Mouse (Mus musculus): ENCODE measurements at regions not wholly inside any gene's neighbourhood (a gene's known extent, or its start where the extent isn't known, plus 50 kb on each side); places are given as distances from the start of the nearest gene placed in this dataset.
A peak's percentile ranks its signal among the peaks of the same experiment; 100 is the strongest.

GRCm38 (mm10) chr4:58728641-58729040 lies 58.9 kb downstream of the Olfr267 start:
- no peak for DNase-seq (ENCODE audit: low spot score in 2 of 2)

GRCm38 (mm10) chr4:58726424-58726823 lies 61.1 kb downstream of the Olfr267 start:
- no peak for DNase-seq (ENCODE audit: low spot score in 2 of 2)

- no peak for DNase-seq (ENCODE audit: low spot score in 2 of 2)
Observed at GRCm38 (mm10) chr4:58722772-58723171, 64.7 kb downstream of the Olfr267 start.

GRCm38 (mm10) chr4:58720682-58721081 lies 66.8 kb downstream of the Olfr267 start:
- DNase-seq (ENCODE audit: low spot score in 2 of 2) = no peak

- DNase-seq (ENCODE audit: low spot score in 2 of 2) = no peak
Observed at GRCm38 (mm10) chr4:58716426-58716825, 71.1 kb downstream of the Olfr267 start.

- no peak for DNase-seq (ENCODE audit: low spot score in 2 of 2)
Observed at GRCm38 (mm10) chr4:58715846-58716245, 71.7 kb downstream of the Olfr267 start.

GRCm38 (mm10) chr4:58714221-58714620 lies 73.3 kb downstream of the Olfr267 start:
- peak; percentile 35 to 46 for DNase-seq (ENCODE audit: low spot score in 2 of 2)

GRCm38 (mm10) chr4:58712875-58713274 lies 74.6 kb downstream of the Olfr267 start:
- no peak for DNase-seq (ENCODE audit: low spot score in 2 of 2)

GRCm38 (mm10) chr4:58712166-58712565 lies 75.3 kb downstream of the Olfr267 start:
- no peak for DNase-seq (ENCODE audit: low spot score in 2 of 2)

- no peak for DNase-seq (ENCODE audit: low spot score in 2 of 2)
Observed at GRCm38 (mm10) chr4:58699236-58699798, 88.2 kb downstream of the Olfr267 start.

GRCm38 (mm10) chr4:58698828-58699227 lies 88.7 kb downstream of the Olfr267 start:
- DNase-seq (ENCODE audit: low spot score in 2 of 2) = peak in 1 of 2 experiments; percentile 20

- DNase-seq (ENCODE audit: low spot score in 2 of 2) = peak in 1 of 2 experiments; percentile 15
Observed at GRCm38 (mm10) chr4:58696684-58697083, 90.8 kb downstream of the Olfr267 start.

- DNase-seq (ENCODE audit: low spot score in 2 of 2) = no peak
Observed at GRCm38 (mm10) chr4:58695281-58695680, 92.2 kb downstream of the Olfr267 start.

- DNase-seq (ENCODE audit: low spot score in 2 of 2) = no peak
Observed at GRCm38 (mm10) chr4:58693018-58693417, 94.5 kb downstream of the Olfr267 start.

GRCm38 (mm10) chr4:58681926-58682325 lies 105.6 kb downstream of the Olfr267 start:
- DNase-seq (ENCODE audit: low spot score in 2 of 2) = no peak

GRCm38 (mm10) chr4:58677701-58678385 lies 109.7 kb downstream of the Olfr267 start:
- no peak for DNase-seq (ENCODE audit: low spot score in 2 of 2)

- DNase-seq (ENCODE audit: low spot score in 2 of 2) = no peak
Observed at GRCm38 (mm10) chr4:58671406-58672035, 116.0 kb downstream of the Olfr267 start.

GRCm38 (mm10) chr4:58670906-58671250 lies 116.6 kb downstream of the Olfr267 start:
- no peak for DNase-seq (ENCODE audit: low spot score in 2 of 2)

GRCm38 (mm10) chr4:58670107-58670905 lies 116.6 kb upstream of the Lpar1 start:
- DNase-seq (ENCODE audit: low spot score in 2 of 2) = no peak

- no peak for DNase-seq (ENCODE audit: low spot score in 2 of 2)
Observed at GRCm38 (mm10) chr4:58668368-58669153, 114.9 kb upstream of the Lpar1 start.

- no peak for DNase-seq (ENCODE audit: low spot score in 2 of 2)
Observed at GRCm38 (mm10) chr4:58663628-58664205, 110.0 kb upstream of the Lpar1 start.
